Mouse (Mus musculus) lung, embryonic 14.5 days (tissue): ENCODE data around the gene Nedd4. TPM values are rescaled to one million over a fixed set of nuclear protein-coding genes. Genes with fewer than 3 reads are reported as not detected.
A peak's percentile ranks its signal among the peaks of the same experiment; 100 is the strongest.

Experiments
- ATAC-seq: fragments of 200-750 bp; cut with Nextera tagmentation; 2 replicates; pipeline ENCODE4 v1.8.0; 2017; ENCODE audit warnings: mild to moderate bottlenecking, moderate TSS enrichment, moderate library complexity; ENCODE audit not compliant: insufficient read depth
- DNase-seq: peaks from one replicate; pipeline ENCODE4 v3.0.0-alpha.2; 2015
- H3K27ac ChIP-seq: fragments of 300-500 bp; sonication (generic); 2 replicates; pipeline ENCODE4 v1.5.1; 2014; ENCODE audit warnings: low read depth, mild to moderate bottlenecking, moderate library complexity
- H3K27me3 ChIP-seq: fragments of 300-500 bp; sonication (generic); 2 replicates; pipeline ENCODE4 v1.6.1; 2014; ENCODE audit warnings: low read length, control low read depth; ENCODE audit not compliant: insufficient read depth
- H3K36me3 ChIP-seq: fragments of 300-500 bp; sonication (generic); 2 replicates; pipeline ENCODE4 v1.6.1; 2014; ENCODE audit warnings: control low read depth; ENCODE audit not compliant: insufficient read depth
- H3K4me1 ChIP-seq: fragments of 300-500 bp; sonication (generic); 2 replicates; pipeline ENCODE4 v1.6.1; 2014; ENCODE audit warnings: antibody characterized with exemption, control low read depth; ENCODE audit not compliant: insufficient read depth
- H3K4me2 ChIP-seq: fragments of 300-500 bp; sonication (generic); 2 replicates; pipeline ENCODE4 v1.6.1; 2014; ENCODE audit warnings: mild to moderate bottlenecking
- H3K4me3 ChIP-seq: fragments of 300-500 bp; sonication (generic); 2 replicates; pipeline ENCODE4 v1.5.1; 2014; ENCODE audit warnings: low read depth, low read length
- H3K9ac ChIP-seq: fragments of 300-500 bp; sonication (generic); 2 replicates; pipeline ENCODE4 v1.6.1; 2014
- H3K9me3 ChIP-seq: fragments of 300-500 bp; sonication (generic); 2 replicates; pipeline ENCODE4 v1.6.1; 2016; ENCODE audit warnings: low read depth, low read length, control low read depth
- CTCF ChIP-seq: IDR thresholded peaks from 2 replicates; pipeline ENCODE4 v1.5.1; 2016; ENCODE audit warnings: antibody characterized with exemption, low read depth
- WGBS: fragments of 180-500 bp; shearing (Covaris S2); extraction: QIAGEN DNeasy Blood & Tissue Kit; methylation state at CpG from one replicate; pipeline ENCODE4 v1.1.7; 2014; 5-methylcytosine and 5-hydroxymethylcytosine counted together
- polyA plus RNA-seq: library from polyadenylated mRNA; unstranded; fragments of >200 nt; fragmentation: Nextera tagmentation; extraction: Ambion mirVana; gene quantifications from 2 replicates; pipeline ENCODE4 v1.2.1, GENCODE M21; 2014

The Nedd4 gene
- polyA plus RNA-seq, 1 experiment from 2014 or later, result 805 TPM

GRCm38 (mm10) chr9:72750272-72750671 lies 88.1 kb downstream of the Nedd4 start:
- ATAC-seq, result peak; percentile 16; the same call in 1 of the 2 replicates
- Histone ChIP-seq H3K4me2 (no peak overlapping the region), H3K36me3 (peaks cover 41% of the 10 kb centered on the region), H3K9me3 (no peaks in the 10 kb centered on the region), H3K27ac (no peak overlapping the region), H3K9ac (no peak overlapping the region), H3K4me3 (no peak overlapping the region), H3K4me1 (no peaks in the 10 kb centered on the region), H3K27me3 (no peaks in the 10 kb centered on the region)
- no peak for DNase-seq
- WGBS, result 71% methylated on average over 2 of the region's 2 CpGs
- no peak for TF ChIP-seq CTCF

- Histone ChIP-seq H3K27ac (no peak overlapping the region), H3K9ac (no peak overlapping the region), H3K27me3 (no peaks in the 10 kb centered on the region), H3K4me1 (no peaks in the 10 kb centered on the region), H3K4me2 (no peak overlapping the region), H3K36me3 (peaks cover 18% of the 10 kb centered on the region), H3K9me3 (no peaks in the 10 kb centered on the region), H3K4me3 (no peak overlapping the region)
- 0 out of 2 replicates have a peak, but pooled peaks have one; percentile 5 for ATAC-seq
- DNase-seq, result no peak
- no peak for TF ChIP-seq CTCF
- WGBS, result 62% methylated on average over 9 of the region's 9 CpGs
These were observed 90.5 kb downstream of the Nedd4 start for GRCm38 (mm10) chr9:72752656-72753055.

- H3K9ac ChIP-seq, result no peak overlapping the region
- H3K4me2 ChIP-seq, result no peak overlapping the region
- no peaks in the 10 kb centered on the region; the same call in 1 of the 2 replicates for H3K4me1 ChIP-seq
- no peak overlapping the region for H3K4me3 ChIP-seq
- TF ChIP-seq CTCF, result no peak
- H3K36me3 ChIP-seq, result peaks cover 7% of the 10 kb centered on the region
- no peak overlapping the region for H3K27ac ChIP-seq
- H3K27me3 ChIP-seq, result no peaks in the 10 kb centered on the region
- DNase-seq (peak; percentile 61), ATAC-seq (peak; percentile 43; the same call in 1 of the 2 replicates)
- WGBS, result 21% methylated on average over 7 of the region's 7 CpGs
- H3K9me3 ChIP-seq, result no peaks in the 10 kb centered on the region
These were observed 91.6 kb downstream of the Nedd4 start for GRCm38 (mm10) chr9:72753741-72754140.

GRCm38 (mm10) chr9:72757143-72757542 lies 95.0 kb downstream of the Nedd4 start:
- no peak for ATAC-seq
- Histone ChIP-seq H3K4me3 (no peak overlapping the region), H3K4me2 (no peak overlapping the region), H3K27ac (no peak overlapping the region), H3K4me1 (no peaks in the 10 kb centered on the region; the same call in 1 of the 2 replicates), H3K27me3 (no peaks in the 10 kb centered on the region), H3K36me3 (no peaks in the 10 kb centered on the region), H3K9me3 (no peaks in the 10 kb centered on the region), H3K9ac (no peak overlapping the region)
- no peak for DNase-seq
- 79% methylated on average over 5 of the region's 5 CpGs for WGBS
- no peak for TF ChIP-seq CTCF

- Histone ChIP-seq H3K4me3 (no peak overlapping the region), H3K27me3 (no peaks in the 10 kb centered on the region), H3K9me3 (no peaks in the 10 kb centered on the region), H3K4me2 (no peak overlapping the region), H3K9ac (no peak overlapping the region), H3K36me3 (no peaks in the 10 kb centered on the region), H3K4me1 (no peaks in the 10 kb centered on the region; the same call in 1 of the 2 replicates), H3K27ac (no peak overlapping the region)
- ATAC-seq (no peak), DNase-seq (no peak)
- WGBS, result 26% methylated on average over 8 of the region's 8 CpGs
- TF ChIP-seq CTCF, result no peak
These were observed 96.6 kb downstream of the Nedd4 start for GRCm38 (mm10) chr9:72758705-72759131.

- no peaks in the 10 kb centered on the region for H3K9me3 ChIP-seq
- H3K9ac ChIP-seq, result no peak overlapping the region; the same call in 1 of the 2 replicates
- no peaks in the 10 kb centered on the region; the same call in 1 of the 2 replicates for H3K4me1 ChIP-seq
- WGBS, result 14% methylated on average over 3 of the region's 3 CpGs
- no peak overlapping the region for H3K4me3 ChIP-seq
- H3K4me2 ChIP-seq, result no peak overlapping the region
- no peaks in the 10 kb centered on the region for H3K36me3 ChIP-seq
- ATAC-seq, result peak; percentile 62
- no peak for TF ChIP-seq CTCF
- H3K27ac ChIP-seq, result peak overlapping the region; percentile 1; the same call in 1 of the 2 replicates
- peak; percentile 76 for DNase-seq
- H3K27me3 ChIP-seq, result no peaks in the 10 kb centered on the region
These were observed 101.0 kb downstream of the Nedd4 start for GRCm38 (mm10) chr9:72763050-72763718.

GRCm38 (mm10) chr9:72766789-72767349 lies 104.7 kb downstream of the Nedd4 start:
- DNase-seq, result peak; percentile 96
- H3K27ac ChIP-seq, result no peak overlapping the region
- no peaks in the 10 kb centered on the region for H3K27me3 ChIP-seq
- peak overlapping the region; percentile 43; the same call in 1 of the 2 replicates for H3K9ac ChIP-seq
- H3K4me1 ChIP-seq, result no peaks in the 10 kb centered on the region; the same call in 1 of the 2 replicates
- TF ChIP-seq CTCF, result peak; percentile 88
- WGBS, result 1% methylated on average over 17 of the region's 17 CpGs
- H3K36me3 ChIP-seq, result no peaks in the 10 kb centered on the region
- H3K4me2 ChIP-seq, result peak overlapping the region; percentile 75
- H3K4me3 ChIP-seq, result peak overlapping the region; percentile 33
- no peaks in the 10 kb centered on the region for H3K9me3 ChIP-seq
- ATAC-seq, result peak; percentile 76
